In genomic region chr6:87518622-87519021, GRCm38 (mm10) we compare ENCODE assay signal across 23 mouse cellular contexts. TPM values are rescaled to one million over a fixed set of nuclear protein-coding genes. Genes with fewer than 3 reads are reported as not detected.
DNase-seq lines count a peak whose midpoint lies in the region; ATAC-seq and TF ChIP-seq lines count a peak whose summit lies in the region.
"Had no signal": no experiment of that assay in that cellular context is flagged by ENCODE, and none has a peak within 500 bp of the region (broad histone marks: within the 10 kb centered on the region; RNA-seq: fewer than 3 reads in every experiment).

No protein-coding gene starts in this region.

- no peaks in the 10 kb centered on the region for H3K36me3 ChIP-seq in forebrain, embryonic 11.5 days (ENCODE audit: control insufficient read depth, insufficient read depth, low read length)
- no peaks in the 10 kb centered on the region for H3K36me3 ChIP-seq in forebrain, embryonic 10.5 days (replicated peaks)
- H3K36me3 ChIP-seq: forebrain, embryonic 12.5 days; forebrain, embryonic 15.5 days; heart, embryonic 12.5 days; heart, embryonic 15.5 days; hindbrain, embryonic 10.5 days; hindbrain, embryonic 13.5 days had no signal

- no peak overlapping the region for H3K4me2 ChIP-seq in forebrain, embryonic 11.5 days (ENCODE audit: low read depth, low read length, severe bottlenecking)
- H3K4me2 ChIP-seq: forebrain, embryonic 12.5 days; forebrain, embryonic 15.5 days; heart, embryonic 12.5 days; heart, embryonic 15.5 days; hindbrain, embryonic 13.5 days had no signal

- no peak overlapping the region for H3K27ac ChIP-seq in forebrain, embryonic 11.5 days (ENCODE audit: low read depth, low read length)
- no peak overlapping the region for H3K27ac ChIP-seq in forebrain, embryonic 10.5 days
- peak overlapping the region; percentile 58 for H3K27ac ChIP-seq in bone marrow macrophage, adult 2 months (ENCODE audit: insufficient read depth, low read depth, low read length)
- H3K27ac ChIP-seq: forebrain, embryonic 12.5 days; forebrain, embryonic 15.5 days; heart, embryonic 15.5 days; hindbrain, embryonic 10.5 days; hindbrain, embryonic 13.5 days had no signal

- no peaks in the 10 kb centered on the region for H3K4me1 ChIP-seq in forebrain, embryonic 11.5 days (replicated peaks; ENCODE audit: control insufficient read depth, insufficient read depth, low read length)
- H3K4me1 ChIP-seq in forebrain, embryonic 10.5 days: peaks cover 3% of the 10 kb centered on the region
- H3K4me1 ChIP-seq in bone marrow macrophage, adult 2 months (ENCODE audit: control insufficient read depth, insufficient read depth, low read length): peaks cover 53% of the 10 kb centered on the region
- H3K4me1 ChIP-seq: forebrain, embryonic 15.5 days; heart, embryonic 12.5 days; heart, embryonic 15.5 days; hindbrain, embryonic 13.5 days had no signal

- H3K4me3 ChIP-seq in forebrain, embryonic 11.5 days (ENCODE audit: low read depth, low read length): no peak overlapping the region
- no peak overlapping the region for H3K4me3 ChIP-seq in forebrain, embryonic 10.5 days
- no peak overlapping the region for H3K4me3 ChIP-seq in bone marrow macrophage, adult 2 months (ENCODE audit: insufficient read depth, low read length)
- H3K4me3 ChIP-seq: forebrain, embryonic 12.5 days; forebrain, embryonic 15.5 days; heart, embryonic 12.5 days; heart, embryonic 15.5 days; hindbrain, embryonic 10.5 days; hindbrain, embryonic 13.5 days had no signal

- no peaks in the 10 kb centered on the region for H3K9me3 ChIP-seq in forebrain, embryonic 11.5 days (ENCODE audit: control insufficient read depth, low read length)
- no peaks in the 10 kb centered on the region for H3K9me3 ChIP-seq in forebrain, embryonic 10.5 days
- H3K9me3 ChIP-seq: forebrain, embryonic 12.5 days; forebrain, embryonic 15.5 days; heart, embryonic 12.5 days; heart, embryonic 15.5 days; hindbrain, embryonic 13.5 days had no signal

- TF ChIP-seq POLR2A in bone marrow macrophage, adult 2 months (IDR thresholded peaks at IDR 0.05; ENCODE audit: borderline replicate concordance, low read depth, low read length): no peak

- H3K9ac ChIP-seq in forebrain, embryonic 11.5 days (ENCODE audit: low read length): no peak overlapping the region
- H3K9ac ChIP-seq: forebrain, embryonic 12.5 days; forebrain, embryonic 15.5 days; heart, embryonic 12.5 days; heart, embryonic 15.5 days; hindbrain, embryonic 13.5 days had no signal

- 95% methylated on average over 10 of the region's 10 CpGs for WGBS in forebrain, embryonic 11.5 days
- 94% methylated on average over 10 of the region's 10 CpGs for WGBS in forebrain, embryonic 10.5 days

- no peaks in the 10 kb centered on the region for H3K27me3 ChIP-seq in forebrain, embryonic 11.5 days (ENCODE audit: control insufficient read depth, insufficient read depth, low read length)
- H3K27me3 ChIP-seq in forebrain, embryonic 10.5 days (ENCODE audit: poor library complexity, severe bottlenecking): no peaks in the 10 kb centered on the region
- H3K27me3 ChIP-seq: forebrain, embryonic 12.5 days; forebrain, embryonic 15.5 days; hindbrain, embryonic 13.5 days had no signal

- peak; percentile 24 for DNase-seq in forebrain, embryonic 11.5 days (ENCODE audit: low spot score)
- no peak for DNase-seq in forebrain, embryonic 10.5 days (ENCODE audit: extremely low spot score, low spot score)
- DNase-seq in lung, postnatal 36 days: peak; percentile 32
- DNase-seq in lung, postnatal 4 days: no peak
- no peak for DNase-seq in gastrocnemius, postnatal 14 days
- DNase-seq: adrenal gland, adult 8-10 months; adrenal gland, postnatal 25 days; cerebellum, adult 11-12 months; cerebellum, adult 8-10 months; cerebellum, postnatal 10 days; gastrocnemius, postnatal 36 days; heart, postnatal 10 days; heart, postnatal 36 days had no signal

- intact Hi-C loops in gastrocnemius, postnatal 14 days (cut with DNase I; ENCODE audit: low total_unique reads): no loop called here

- no peak for ATAC-seq in forebrain, embryonic 11.5 days (replicated peaks; ENCODE audit: low FRiP score)
- 0 out of 2 replicates have a peak, but pooled peaks have one; percentile 54 for ATAC-seq in monocyte, adult 5-6 weeks (replicated peaks; ENCODE audit: insufficient number of reproducible peaks, low FRiP score, low TSS enrichment, poor library complexity, severe bottlenecking)
- ATAC-seq: activated CD4-positive, CD25-positive, alpha-beta regulatory T cell, adult 4 months; forebrain, embryonic 15.5 days; hindbrain, embryonic 16.5 days had no signal

- TF ChIP-seq CTCF in bone marrow macrophage, adult 2 months (IDR thresholded peaks at IDR 0.05; ENCODE audit: low read depth, low read length): no peak

RNA-seq across cellular contexts. Expression of gene Arhgap25, which starts 14.4 kb away (rescaled TPM):
- polyA plus RNA-seq in forebrain, embryonic 11.5 days (2014; fragmentation: Nextera tagmentation; extraction: Ambion mirVana): 2.0 and 2.7 TPM in 2 replicates
- polyA plus RNA-seq in forebrain, embryonic 10.5 days (2016; fragmentation: Nextera tagmentation; extraction: Ambion mirVana): 1.9 and 2.0 TPM in 2 replicates
- 66.3 and 69.0 TPM in 2 replicates for polyA plus RNA-seq in bone marrow macrophage, adult 2 months (2012; ENCODE audit: insufficient read depth, insufficient read length, missing spikeins)
- total RNA-seq in monocyte, adult 5-6 weeks (2017): 138 to 220 TPM (median 146 TPM) in 3 replicates
- total RNA-seq in gastrocnemius, postnatal 14 days (2021): 1 to 10 TPM; 2.1 to 2.9 TPM

Comparison
In these comparisons a context has a peak if more than half of its experiments do, and no peak if none do; other contexts are left out.
1. DNase-seq: peak in forebrain, embryonic 11.5 days (single experiment) and lung, postnatal 36 days (single experiment); none in forebrain, embryonic 10.5 days (single experiment), lung, postnatal 4 days (0 of 2) and gastrocnemius, postnatal 14 days (single experiment).
2. RNA of gene Arhgap25, which starts 14.4 kb away (polyA plus RNA-seq): 66.3 to 69.0 TPM in bone marrow macrophage, adult 2 months; 2.0 to 2.7 TPM in forebrain, embryonic 11.5 days and 1.9 to 2.0 TPM in forebrain, embryonic 10.5 days; every median in the first group is over 10 times any median in the second.